22 mouse cellular contexts compared by ENCODE assay signal in the genomic region with DNA sequence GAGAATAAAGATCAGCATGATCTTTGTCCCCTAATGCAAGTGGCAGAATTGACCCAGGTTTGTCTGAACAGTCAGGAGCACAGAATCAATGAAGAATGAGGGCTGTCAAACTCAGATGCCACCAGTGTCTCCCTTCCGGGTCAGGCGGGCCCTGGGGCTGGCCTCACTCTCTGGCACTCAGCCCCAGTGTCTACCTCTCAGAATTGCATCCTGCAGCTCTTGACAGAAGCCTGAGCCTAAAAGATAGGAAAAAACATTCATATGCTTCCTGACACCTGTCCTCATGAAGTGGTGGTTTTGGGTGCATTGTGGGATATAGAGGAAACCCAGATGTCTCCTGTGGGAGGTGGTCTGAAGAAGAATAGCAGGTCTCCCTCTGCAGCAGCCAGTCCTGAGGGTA.
"Had no signal": no experiment of that assay in that cellular context is flagged by ENCODE, and none has a peak within 500 bp of the region (broad histone marks: within the 10 kb centered on the region; RNA-seq: fewer than 3 reads in every experiment).

No protein-coding gene starts in this region.

- ATAC-seq: liver, embryonic 12.5 days; midbrain, embryonic 15.5 days had no signal

- DNase-seq: kidney, adult 8-10 months; kidney, postnatal 10 days; kidney, postnatal 36 days; liver; lung, adult 18-20 months; lung, postnatal 10 days; lung, postnatal 36 days; right cerebral cortex, postnatal 14 days; spleen, adult 18-20 months; thymus, postnatal 25 days had no signal

- H3K4me3 ChIP-seq: kidney, embryonic 15.5 days; limb, embryonic 10.5 days; limb, embryonic 13.5 days; liver, embryonic 12.5 days; liver, embryonic 15.5 days; lung, embryonic 15.5 days; megakaryocyte, embryonic 14.5 days; midbrain, embryonic 10.5 days; midbrain, embryonic 15.5 days; neural tube, embryonic 12.5 days; neural tube, embryonic 15.5 days; stomach, embryonic 15.5 days had no signal

- H3K27ac ChIP-seq: kidney, embryonic 15.5 days; limb, embryonic 10.5 days; limb, embryonic 13.5 days; liver, embryonic 12.5 days; liver, embryonic 15.5 days; lung, embryonic 15.5 days; midbrain, embryonic 10.5 days; midbrain, embryonic 15.5 days; neural tube, embryonic 12.5 days; neural tube, embryonic 15.5 days; stomach, embryonic 15.5 days had no signal
